Comparison of ENCODE assay signal across 9 mouse cellular contexts in the genomic region with DNA sequence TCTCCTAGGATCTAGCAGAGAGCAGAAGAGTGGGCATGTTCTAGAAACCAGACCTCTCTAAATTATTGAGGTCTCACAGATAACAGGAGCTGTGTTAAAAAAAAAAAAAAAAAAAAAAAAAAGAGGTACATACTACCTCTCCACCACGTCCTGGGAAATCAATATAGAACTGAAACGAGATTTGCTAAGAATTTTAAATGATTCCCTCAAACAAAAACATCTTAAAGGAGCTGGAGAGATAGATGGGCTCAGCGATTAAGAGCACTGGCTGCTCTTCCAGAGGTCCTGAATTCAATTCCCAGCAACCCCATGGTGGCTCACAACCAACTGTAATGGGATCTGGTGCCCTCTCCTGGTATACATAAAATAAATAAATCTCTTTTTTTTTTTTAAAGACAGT. TPM values are rescaled to one million over a fixed set of nuclear protein-coding genes. Genes with fewer than 3 reads are reported as not detected.
DNase-seq lines count a peak whose midpoint lies in the region; ATAC-seq and TF ChIP-seq lines count a peak whose summit lies in the region.
"Had no signal": no experiment of that assay in that cellular context is flagged by ENCODE, and none has a peak within 500 bp of the region (broad histone marks: within the 10 kb centered on the region; RNA-seq: fewer than 3 reads in every experiment).

No protein-coding gene starts in this region.

- DNase-seq in heart, adult 8-10 months (ENCODE audit: low spot score), result no peak
- no peak for DNase-seq in ES-E14 (ENCODE audit: low read depth, low spot score)
- DNase-seq in heart, postnatal 0 days (ENCODE audit: low spot score), result no peak
- DNase-seq in midbrain, embryonic 11.5 days (ENCODE audit: low spot score, missing footprints), result peak; percentile 65
- DNase-seq in cerebellum, adult 11-12 months, result no peak
- no peak for DNase-seq in urinary bladder, adult 18-20 months (ENCODE audit: low spot score in 2 of 2)
- DNase-seq in urinary bladder, adult 2 months (ENCODE audit: low spot score), result no peak
- DNase-seq: thymus, postnatal 14 days had no signal

- peak overlapping the region; percentile 82 for H3K4me2 ChIP-seq in heart, embryonic 12.5 days
- peak overlapping the region; percentile 67 for H3K4me2 ChIP-seq in heart, postnatal 0 days (ENCODE audit: low read depth, low read length)
- H3K4me2 ChIP-seq in midbrain, embryonic 11.5 days, result peak overlapping the region; percentile 62

- WGBS in heart, embryonic 12.5 days, result 41% methylated on average over 3 of the region's 3 CpGs
- 57% methylated on average over 3 of the region's 3 CpGs for WGBS in heart, postnatal 0 days
- WGBS in midbrain, embryonic 11.5 days, result 70% methylated on average over 3 of the region's 3 CpGs

- in situ Hi-C loops in ES-E14 (cut with MboI; ENCODE audit: low sequenced_read_pairs in 2 of 2, unreplicated experiment in 2 of 2), result no loop called here

- H3K27me3 ChIP-seq in heart, embryonic 12.5 days (replicated peaks), result no peaks in the 10 kb centered on the region
- H3K27me3 ChIP-seq in heart, postnatal 0 days (ENCODE audit: control insufficient read depth, insufficient read depth, low read length), result no peaks in the 10 kb centered on the region
- H3K27me3 ChIP-seq in midbrain, embryonic 11.5 days (ENCODE audit: control insufficient read depth, insufficient read depth, low read length), result no peaks in the 10 kb centered on the region

- peak overlapping the region; percentile 83 for H3K4me3 ChIP-seq in heart, embryonic 12.5 days
- peak overlapping the region; percentile 64 to 82; a peak in 3 of 4 replicates for H3K4me3 ChIP-seq in ES-E14 (ENCODE audit: insufficient read depth in 1 of 2, low read depth in 1 of 2, low read length in 2 of 2, poor library complexity in 1 of 2, severe bottlenecking in 1 of 2)
- H3K4me3 ChIP-seq in heart, postnatal 0 days (ENCODE audit: low read depth, low read length), result peak overlapping the region; percentile 85
- peak overlapping the region; percentile 84 for H3K4me3 ChIP-seq in midbrain, embryonic 11.5 days (ENCODE audit: low read depth, low read length)

- H3K36me3 ChIP-seq in heart, embryonic 12.5 days, result 0 out of 2 replicates have a peak, but pooled peaks cover 3% of the 10 kb centered on the region
- no peaks in the 10 kb centered on the region for H3K36me3 ChIP-seq in ES-E14 (ENCODE audit: control insufficient read depth, insufficient read depth, low read length, poor library complexity, severe bottlenecking)
- H3K36me3 ChIP-seq in heart, postnatal 0 days (replicated peaks; ENCODE audit: control insufficient read depth, insufficient read depth, low read length), result no peaks in the 10 kb centered on the region
- H3K36me3 ChIP-seq in midbrain, embryonic 11.5 days (ENCODE audit: control insufficient read depth, insufficient read depth, low read length), result no peaks in the 10 kb centered on the region

- H3K27ac ChIP-seq in heart, embryonic 12.5 days (ENCODE audit: poor library complexity, severe bottlenecking), result peak overlapping the region; percentile 89
- no peak overlapping the region; the same call in 1 of the 2 replicates for H3K27ac ChIP-seq in ES-E14 (ENCODE audit: insufficient read depth, low read depth, low read length, poor library complexity, severe bottlenecking)
- H3K27ac ChIP-seq in heart, postnatal 0 days (ENCODE audit: low read depth), result peak overlapping the region; percentile 95
- peak overlapping the region; percentile 73 for H3K27ac ChIP-seq in midbrain, embryonic 11.5 days (ENCODE audit: low read depth, low read length)

- H3K9ac ChIP-seq in heart, embryonic 12.5 days, result peak overlapping the region; percentile 76
- peak overlapping the region; percentile 79; the same call in 1 of the 2 replicates for H3K9ac ChIP-seq in ES-E14 (ENCODE audit: insufficient read depth, low read depth, low read length, poor library complexity, severe bottlenecking)
- peak overlapping the region; percentile 43 for H3K9ac ChIP-seq in heart, postnatal 0 days (replicated peaks; ENCODE audit: low read depth, low read length)
- peak overlapping the region; percentile 68 for H3K9ac ChIP-seq in midbrain, embryonic 11.5 days (ENCODE audit: low read length)

- no peak for TF ChIP-seq CTCF in heart, postnatal 0 days (IDR thresholded peaks at IDR 0.05; ENCODE audit: low read depth)

- H3K9me3 ChIP-seq in heart, embryonic 12.5 days (replicated peaks), result no peaks in the 10 kb centered on the region
- H3K9me3 ChIP-seq in ES-E14 (ENCODE audit: control insufficient read depth, insufficient read depth, low read depth, low read length), result no peaks in the 10 kb centered on the region
- H3K9me3 ChIP-seq in heart, postnatal 0 days (replicated peaks; ENCODE audit: control insufficient read depth, low read length), result no peaks in the 10 kb centered on the region
- H3K9me3 ChIP-seq in midbrain, embryonic 11.5 days (ENCODE audit: control insufficient read depth, low read length), result no peaks in the 10 kb centered on the region

- TF ChIP-seq EP300 in heart, postnatal 0 days (IDR thresholded peaks at IDR 0.05; ENCODE audit: low read depth), result no peak

- peaks cover 4% of the 10 kb centered on the region for H3K4me1 ChIP-seq in heart, embryonic 12.5 days (replicated peaks)
- no peaks in the 10 kb centered on the region for H3K4me1 ChIP-seq in ES-E14 (ENCODE audit: control insufficient read depth in 2 of 2, insufficient read depth in 2 of 2, low read length in 2 of 2, poor library complexity in 1 of 2)
- H3K4me1 ChIP-seq in heart, postnatal 0 days (ENCODE audit: control insufficient read depth, insufficient read depth), result 0 out of 2 replicates have a peak, but pooled peaks cover 5% of the 10 kb centered on the region
- peaks cover 11% of the 10 kb centered on the region for H3K4me1 ChIP-seq in midbrain, embryonic 11.5 days (ENCODE audit: control insufficient read depth, insufficient read depth, low read length)

- no peak for ATAC-seq in heart, embryonic 12.5 days (ENCODE audit: insufficient number of reproducible peaks, low FRiP score)
- ATAC-seq in heart, postnatal 0 days (ENCODE audit: insufficient read depth, low read depth), result no peak
- no peak for ATAC-seq in midbrain, embryonic 11.5 days (ENCODE audit: low FRiP score)

TF ChIP-seq in ES-E14, 5 proteins besides CTCF, POLR2A, EP300 and RAD21:
- TF ChIP-seq ZNF384 (IDR thresholded peaks at IDR 0.05; ENCODE audit: low read depth, low read length) (peak; percentile 57; the same call in 1 of the 2 replicates), MAFK (IDR thresholded peaks at IDR 0.05; ENCODE audit: insufficient read depth, low read depth, low read length) (no peak)

RNA-seq across cellular contexts. Expression of a gene that starts 1.1 kb away (rescaled TPM):
- polyA plus RNA-seq in heart, embryonic 12.5 days (2016; fragmentation: Nextera tagmentation; extraction: Ambion mirVana), result 50.7 and 55.6 TPM in 2 replicates
- 10 to 100 TPM; 62.6 to 83.1 (median 73.8) TPM for total RNA-seq in heart, adult 8-10 months (2022)
- total RNA-seq in ES-E14 (2012; rRNA removed), result 24.0 and 30.1 TPM in 2 replicates
- 79.5 and 117 TPM in 2 replicates for total RNA-seq in heart, postnatal 0 days (2014; rRNA removed; ENCODE audit: low replicate concordance)
- 60.9 TPM in 2 replicates for polyA plus RNA-seq in heart, postnatal 0 days (2015; fragmentation: Nextera tagmentation; extraction: Ambion mirVana)
- 51.6 and 52.1 TPM in 2 replicates for polyA plus RNA-seq in midbrain, embryonic 11.5 days (2014; fragmentation: Nextera tagmentation; extraction: Ambion mirVana)
- polyA plus RNA-seq in urinary bladder, adult 2 months (2012; rRNA removed), result 58.9 and 64.7 TPM in 2 replicates

RNA-seq across cellular contexts. Expression of a gene that starts 1.1 kb away (rescaled TPM):
- polyA plus RNA-seq in heart, embryonic 12.5 days (2016; fragmentation: Nextera tagmentation; extraction: Ambion mirVana), result 35.8 and 38.1 TPM in 2 replicates
- 10 to 100 TPM; 31.6 to 34.8 (median 32.8) TPM for total RNA-seq in heart, adult 8-10 months (2022)
- total RNA-seq in ES-E14 (2012; rRNA removed), result 50.5 and 59.4 TPM in 2 replicates
- 28.0 and 36.0 TPM in 2 replicates for total RNA-seq in heart, postnatal 0 days (2014; rRNA removed; ENCODE audit: low replicate concordance)
- polyA plus RNA-seq in heart, postnatal 0 days (2015; fragmentation: Nextera tagmentation; extraction: Ambion mirVana), result 10.6 and 12.2 TPM in 2 replicates
- 42.0 and 45.0 TPM in 2 replicates for polyA plus RNA-seq in midbrain, embryonic 11.5 days (2014; fragmentation: Nextera tagmentation; extraction: Ambion mirVana)
- 17.6 and 20.9 TPM in 2 replicates for polyA plus RNA-seq in urinary bladder, adult 2 months (2012; rRNA removed)

RNA-seq across cellular contexts. Expression of a gene that starts 44.8 kb away (rescaled TPM):
- 41.9 and 42.7 TPM in 2 replicates for polyA plus RNA-seq in heart, embryonic 12.5 days (2016; fragmentation: Nextera tagmentation; extraction: Ambion mirVana)
- total RNA-seq in heart, adult 8-10 months (2022), result 10 to 100 TPM; 17.5 to 20.1 (median 19.2) TPM
- 3.8 and 4.3 TPM in 2 replicates for total RNA-seq in ES-E14 (2012; rRNA removed)
- 24.6 and 31.3 TPM in 2 replicates for total RNA-seq in heart, postnatal 0 days (2014; rRNA removed; ENCODE audit: low replicate concordance)
- 34.7 and 36.7 TPM in 2 replicates for polyA plus RNA-seq in heart, postnatal 0 days (2015; fragmentation: Nextera tagmentation; extraction: Ambion mirVana)
- 29.4 and 31.4 TPM in 2 replicates for polyA plus RNA-seq in midbrain, embryonic 11.5 days (2014; fragmentation: Nextera tagmentation; extraction: Ambion mirVana)
- polyA plus RNA-seq in urinary bladder, adult 2 months (2012; rRNA removed), result 47.2 and 67.2 TPM in 2 replicates

RNA-seq across cellular contexts. Expression of a gene that starts 56.5 kb away (rescaled TPM):
- 16.8 and 19.1 TPM in 2 replicates for polyA plus RNA-seq in heart, embryonic 12.5 days (2016; fragmentation: Nextera tagmentation; extraction: Ambion mirVana)
- total RNA-seq in heart, adult 8-10 months (2022), result 10 to 100 TPM; 21.9 to 25.1 (median 24.0) TPM
- 22.4 and 31.3 TPM in 2 replicates for total RNA-seq in ES-E14 (2012; rRNA removed)
- 28.1 and 59.0 TPM in 2 replicates for total RNA-seq in heart, postnatal 0 days (2014; rRNA removed; ENCODE audit: low replicate concordance)
- 11.4 and 11.6 TPM in 2 replicates for polyA plus RNA-seq in heart, postnatal 0 days (2015; fragmentation: Nextera tagmentation; extraction: Ambion mirVana)
- polyA plus RNA-seq in midbrain, embryonic 11.5 days (2014; fragmentation: Nextera tagmentation; extraction: Ambion mirVana), result 9.1 and 11.6 TPM in 2 replicates
- 89.4 and 107 TPM in 2 replicates for polyA plus RNA-seq in urinary bladder, adult 2 months (2012; rRNA removed)
